Mouse (Mus musculus) neural tube, embryonic 14.5 days (tissue): ENCODE data around the gene Slc25a10. TPM values are rescaled to one million over a fixed set of nuclear protein-coding genes. Genes with fewer than 3 reads are reported as not detected.

Experiments
- polyA plus RNA-seq: library from polyadenylated mRNA; unstranded; fragments of >200 nt; fragmentation: Nextera tagmentation; extraction: Ambion mirVana; gene quantifications from 2 replicates; pipeline ENCODE4 v1.2.1, GENCODE M21; 2014

The Slc25a10 gene
- polyA plus RNA-seq, 1 experiment from 2014 or later: 24.7 TPM

Other genes with a start within 250 kb of the Slc25a10 start
- gene Actg1, start 143.3 kb upstream of the Slc25a10 start, polyA plus RNA-seq: 4,176 and 4,177 TPM in 2 replicates
- 0.63 and 1.7 TPM in 2 replicates for gene Fscn2, start 130.3 kb upstream of the Slc25a10 start, polyA plus RNA-seq
- 74.8 and 86.8 TPM in 2 replicates for gene Faap100, start 113.1 kb upstream of the Slc25a10 start, polyA plus RNA-seq
- gene Nploc4, start 54.1 kb upstream of the Slc25a10 start, polyA plus RNA-seq: 31.1 and 39.8 TPM in 2 replicates
- gene Tspan10, start 49.2 kb upstream of the Slc25a10 start, polyA plus RNA-seq: not detected in 2 replicates
- gene Pde6g, start 38.3 kb upstream of the Slc25a10 start, polyA plus RNA-seq: 0.31 and 0.59 TPM in 2 replicates
- gene Oxld1, start 33.8 kb upstream of the Slc25a10 start, polyA plus RNA-seq: 12.0 and 12.9 TPM in 2 replicates
- 21.6 and 28.4 TPM in 2 replicates for gene Ccdc137, start 33.7 kb upstream of the Slc25a10 start, polyA plus RNA-seq
- 65.5 and 68.1 TPM in 2 replicates for gene Arl16, start 24.2 kb upstream of the Slc25a10 start, polyA plus RNA-seq
- 131 and 135 TPM in 2 replicates for gene Mrpl12, start 7.2 kb upstream of the Slc25a10 start, polyA plus RNA-seq
- 0.19 and 0.22 TPM in 2 replicates for gene Gcgr, start 38.9 kb downstream of the Slc25a10 start, polyA plus RNA-seq
- 248 and 267 TPM in 2 replicates for gene Mcrip1, start 57.9 kb downstream of the Slc25a10 start, polyA plus RNA-seq
- gene Ppp1r27, start 59.3 kb downstream of the Slc25a10 start, polyA plus RNA-seq: not detected in 2 replicates
- 248 and 330 TPM in 2 replicates for gene P4hb, start 81.4 kb downstream of the Slc25a10 start, polyA plus RNA-seq
- gene Arhgdia, start 89.8 kb downstream of the Slc25a10 start, polyA plus RNA-seq: 419 and 479 TPM in 2 replicates
- gene Alyref, start 106.5 kb downstream of the Slc25a10 start, polyA plus RNA-seq: 191 and 222 TPM in 2 replicates
- gene Anapc11, start 106.6 kb downstream of the Slc25a10 start, polyA plus RNA-seq: 209 and 236 TPM in 2 replicates
- 1.3 TPM in 1 of 2 replicates, not detected in the other for gene Npb, start 116.6 kb downstream of the Slc25a10 start, polyA plus RNA-seq
- 170 and 187 TPM in 2 replicates for gene Pcyt2, start 126.1 kb downstream of the Slc25a10 start, polyA plus RNA-seq
- 42.8 and 48.2 TPM in 2 replicates for gene Sirt7, start 133.4 kb downstream of the Slc25a10 start, polyA plus RNA-seq
- gene Mafg, start 141.8 kb downstream of the Slc25a10 start, polyA plus RNA-seq: 30.5 and 36.8 TPM in 2 replicates
- 15.3 and 24.9 TPM in 2 replicates for gene Pycr1, start 151.9 kb downstream of the Slc25a10 start, polyA plus RNA-seq
- 2.3 and 2.5 TPM in 2 replicates for gene Myadml2, start 156.3 kb downstream of the Slc25a10 start, polyA plus RNA-seq
- 1.3 and 6.2 TPM in 2 replicates for gene Notum, start 169.3 kb downstream of the Slc25a10 start, polyA plus RNA-seq
- gene Aspscr1, start 181.1 kb downstream of the Slc25a10 start, polyA plus RNA-seq: 137 and 141 TPM in 2 replicates
- gene Cenpx, start 221.9 kb downstream of the Slc25a10 start, polyA plus RNA-seq: 87.6 and 95.8 TPM in 2 replicates
- gene Lrrc45, start 222.1 kb downstream of the Slc25a10 start, polyA plus RNA-seq: 53.9 and 59.4 TPM in 2 replicates
- gene Rac3, start 229.6 kb downstream of the Slc25a10 start, polyA plus RNA-seq: 70.7 and 135 TPM in 2 replicates
- gene Dcxr, start 235.4 kb downstream of the Slc25a10 start, polyA plus RNA-seq: 10.2 and 10.5 TPM in 2 replicates
- gene Cbr2, start 240.3 kb downstream of the Slc25a10 start, polyA plus RNA-seq: 0.39 and 0.81 TPM in 2 replicates